Mouse (Mus musculus): ENCODE data around the gene Tmem143. TPM values are rescaled to one million over a fixed set of nuclear protein-coding genes. Genes with fewer than 3 reads are reported as not detected.

Tmem143 gene
- polyA plus RNA-seq, 1 experiment = 52.5 TPM

GRCm38 (mm10) chr7:45862804-45863203 lies 33.9 kb upstream of the Tmem143 start:
- no peak for TF ChIP-seq CTCF (IDR thresholded peaks at IDR 0.05; ENCODE audit: borderline replicate concordance, control insufficient read depth, extremely low read depth, insufficient read depth, low read length, poor library complexity)
- no peak for TF ChIP-seq POLR2A (IDR thresholded peaks at IDR 0.05; ENCODE audit: control insufficient read depth, extremely low read depth, insufficient read depth, low read length, poor library complexity)
- no peaks in the 10 kb centered on the region for H3K27me3 ChIP-seq (ENCODE audit: control insufficient read depth, insufficient read depth, low read length)
- H3K36me3 ChIP-seq (ENCODE audit: control insufficient read depth, insufficient read depth, low read length) = no peaks in the 10 kb centered on the region
- no peak for DNase-seq
- WGBS = 93% methylated on average over 7 of the region's 7 CpGs
- no peak overlapping the region for H3K4me3 ChIP-seq (ENCODE audit: control insufficient read depth, insufficient read depth, low read length)
- H3K4me1 ChIP-seq (replicated peaks; ENCODE audit: control insufficient read depth, insufficient read depth, low read length) = peaks cover 12% of the 10 kb centered on the region
- no peak overlapping the region for H3K27ac ChIP-seq (ENCODE audit: control insufficient read depth, insufficient read depth, low read length)

- H3K27ac ChIP-seq (ENCODE audit: control insufficient read depth, insufficient read depth, low read length) = no peak overlapping the region
- no peaks in the 10 kb centered on the region; the same call in 1 of the 2 replicates for H3K27me3 ChIP-seq (ENCODE audit: control insufficient read depth, insufficient read depth, low read length)
- TF ChIP-seq POLR2A (IDR thresholded peaks at IDR 0.05; ENCODE audit: control insufficient read depth, extremely low read depth, insufficient read depth, low read length, poor library complexity) = no peak
- no peak for TF ChIP-seq CTCF (IDR thresholded peaks at IDR 0.05; ENCODE audit: borderline replicate concordance, control insufficient read depth, extremely low read depth, insufficient read depth, low read length, poor library complexity)
- no peak overlapping the region for H3K4me3 ChIP-seq (ENCODE audit: control insufficient read depth, insufficient read depth, low read length)
- 74% methylated on average over 3 of the region's 3 CpGs for WGBS
- no peaks in the 10 kb centered on the region for H3K36me3 ChIP-seq (ENCODE audit: control insufficient read depth, insufficient read depth, low read length)
- H3K4me1 ChIP-seq (replicated peaks; ENCODE audit: control insufficient read depth, insufficient read depth, low read length) = peaks cover 12% of the 10 kb centered on the region
- no peak for DNase-seq
Measured at GRCm38 (mm10) chr7:45864435-45864834, 32.3 kb upstream of the Tmem143 start.

- peaks cover 9% of the 10 kb centered on the region; the same call in 1 of the 2 replicates for H3K27me3 ChIP-seq (ENCODE audit: control insufficient read depth, insufficient read depth, low read length)
- peak; percentile 88 for DNase-seq
- peak overlapping the region; percentile 47 for H3K4me3 ChIP-seq (ENCODE audit: control insufficient read depth, insufficient read depth, low read length)
- peaks cover 12% of the 10 kb centered on the region for H3K4me1 ChIP-seq (replicated peaks; ENCODE audit: control insufficient read depth, insufficient read depth, low read length)
- 2% methylated on average over 117 of the region's 117 CpGs for WGBS
- H3K36me3 ChIP-seq (ENCODE audit: control insufficient read depth, insufficient read depth, low read length) = no peaks in the 10 kb centered on the region
- 0 out of 2 replicates have a peak, but pooled peaks have one; percentile 20 for TF ChIP-seq POLR2A (IDR thresholded peaks at IDR 0.05; ENCODE audit: control insufficient read depth, extremely low read depth, insufficient read depth, low read length, poor library complexity)
- 0 out of 2 replicates have a peak, but pooled peaks have one; percentile 25 for TF ChIP-seq CTCF (IDR thresholded peaks at IDR 0.05; ENCODE audit: borderline replicate concordance, control insufficient read depth, extremely low read depth, insufficient read depth, low read length, poor library complexity)
- H3K27ac ChIP-seq (ENCODE audit: control insufficient read depth, insufficient read depth, low read length) = no peak overlapping the region
Measured at GRCm38 (mm10) chr7:45865925-45866910, 30.5 kb upstream of the Tmem143 start.

- Histone ChIP-seq H3K27ac (ENCODE audit: control insufficient read depth, insufficient read depth, low read length) (no peak overlapping the region), H3K36me3 (ENCODE audit: control insufficient read depth, insufficient read depth, low read length) (no peaks in the 10 kb centered on the region), H3K4me1 (replicated peaks; ENCODE audit: control insufficient read depth, insufficient read depth, low read length) (peaks cover 12% of the 10 kb centered on the region), H3K27me3 (ENCODE audit: control insufficient read depth, insufficient read depth, low read length) (peaks cover 10% of the 10 kb centered on the region; the same call in 1 of the 2 replicates), H3K4me3 (ENCODE audit: control insufficient read depth, insufficient read depth, low read length) (no peak overlapping the region)
- WGBS = 92% methylated on average over 2 of the region's 2 CpGs
- no peak for DNase-seq
- TF ChIP-seq POLR2A (IDR thresholded peaks at IDR 0.05; ENCODE audit: control insufficient read depth, extremely low read depth, insufficient read depth, low read length, poor library complexity) (no peak), CTCF (IDR thresholded peaks at IDR 0.05; ENCODE audit: borderline replicate concordance, control insufficient read depth, extremely low read depth, insufficient read depth, low read length, poor library complexity) (no peak)
Measured at GRCm38 (mm10) chr7:45867871-45868270, 28.9 kb upstream of the Tmem143 start.

GRCm38 (mm10) chr7:45869107-45869670 lies 27.6 kb upstream of the Tmem143 start:
- Histone ChIP-seq H3K27ac (ENCODE audit: control insufficient read depth, insufficient read depth, low read length) (no peak overlapping the region), H3K4me1 (replicated peaks; ENCODE audit: control insufficient read depth, insufficient read depth, low read length) (peaks cover 20% of the 10 kb centered on the region), H3K4me3 (ENCODE audit: control insufficient read depth, insufficient read depth, low read length) (no peak overlapping the region), H3K27me3 (ENCODE audit: control insufficient read depth, insufficient read depth, low read length) (peaks cover 10% of the 10 kb centered on the region; the same call in 1 of the 2 replicates), H3K36me3 (ENCODE audit: control insufficient read depth, insufficient read depth, low read length) (no peaks in the 10 kb centered on the region)
- no peak for TF ChIP-seq POLR2A (IDR thresholded peaks at IDR 0.05; ENCODE audit: control insufficient read depth, extremely low read depth, insufficient read depth, low read length, poor library complexity)
- TF ChIP-seq CTCF (IDR thresholded peaks at IDR 0.05; ENCODE audit: borderline replicate concordance, control insufficient read depth, extremely low read depth, insufficient read depth, low read length, poor library complexity) = no peak
- WGBS = 79% methylated on average over 8 of the region's 8 CpGs
- DNase-seq = no peak

- DNase-seq = no peak
- TF ChIP-seq CTCF (IDR thresholded peaks at IDR 0.05; ENCODE audit: borderline replicate concordance, control insufficient read depth, extremely low read depth, insufficient read depth, low read length, poor library complexity) (no peak), POLR2A (IDR thresholded peaks at IDR 0.05; ENCODE audit: control insufficient read depth, extremely low read depth, insufficient read depth, low read length, poor library complexity) (no peak)
- Histone ChIP-seq H3K27me3 (ENCODE audit: control insufficient read depth, insufficient read depth, low read length) (peaks cover 10% of the 10 kb centered on the region; the same call in 1 of the 2 replicates), H3K36me3 (ENCODE audit: control insufficient read depth, insufficient read depth, low read length) (no peaks in the 10 kb centered on the region), H3K4me3 (ENCODE audit: control insufficient read depth, insufficient read depth, low read length) (no peak overlapping the region), H3K27ac (ENCODE audit: control insufficient read depth, insufficient read depth, low read length) (no peak overlapping the region), H3K4me1 (replicated peaks; ENCODE audit: control insufficient read depth, insufficient read depth, low read length) (peaks cover 23% of the 10 kb centered on the region)
- 15% methylated on average over 14 of the region's 14 CpGs for WGBS
Measured at GRCm38 (mm10) chr7:45869787-45870186, 27.0 kb upstream of the Tmem143 start.

Data from thymus, adult 2 months (tissue).